ENCODE assay signal across 7 mouse cellular contexts in genomic region chr7:49496766-49497425, GRCm38 (mm10).
DNase-seq lines count a peak whose midpoint lies in the region; ATAC-seq lines count a peak whose summit lies in the region.

No protein-coding gene starts in this region.

- DNase-seq in retina, embryonic 14.5 days (ENCODE audit: low spot score): peak; percentile 24
- DNase-seq in retina, postnatal 1 day: no peak
- DNase-seq in forebrain, embryonic 10.5 days (ENCODE audit: extremely low spot score, low spot score): peak; percentile 30
- DNase-seq in left cerebral cortex, postnatal 10 days (ENCODE audit: extremely low spot score in 1 of 2, low spot score in 2 of 2): no peak

- peaks cover 53% of the 10 kb centered on the region for H3K27me3 ChIP-seq in forebrain, embryonic 10.5 days (ENCODE audit: poor library complexity, severe bottlenecking)
- H3K27me3 ChIP-seq in hindbrain, embryonic 16.5 days (replicated peaks; ENCODE audit: control insufficient read depth, insufficient read depth, low read length): no peaks in the 10 kb centered on the region

- ATAC-seq in hindbrain, embryonic 16.5 days: no peak
- ATAC-seq in megakaryocyte-erythroid progenitor cell, adult 5-6 weeks (replicated peaks; ENCODE audit: low FRiP score, low TSS enrichment, poor library complexity, severe bottlenecking): peak; percentile 53; the same call in 1 of the 2 replicates
- ATAC-seq in inflammation-experienced regulatory T-cells, adult 6 months: no peak

- no peak overlapping the region; the same call in 1 of the 2 replicates for H3K4me3 ChIP-seq in forebrain, embryonic 10.5 days
- no peak overlapping the region for H3K4me3 ChIP-seq in hindbrain, embryonic 16.5 days (ENCODE audit: low read length)

- H3K36me3 ChIP-seq in forebrain, embryonic 10.5 days (replicated peaks): no peaks in the 10 kb centered on the region
- H3K36me3 ChIP-seq in hindbrain, embryonic 16.5 days (ENCODE audit: control insufficient read depth, insufficient read depth, low read length): peaks cover 5% of the 10 kb centered on the region

- peak overlapping the region; percentile 11; the same call in 1 of the 2 replicates for H3K9ac ChIP-seq in hindbrain, embryonic 16.5 days (ENCODE audit: low read depth, low read length)

- H3K27ac ChIP-seq in forebrain, embryonic 10.5 days: peak overlapping the region; percentile 78
- 0 out of 2 replicates have a peak overlapping the region, but pooled peaks have one; percentile 6 for H3K27ac ChIP-seq in hindbrain, embryonic 16.5 days (ENCODE audit: low read depth, low read length)

- no peak overlapping the region for H3K4me2 ChIP-seq in hindbrain, embryonic 16.5 days (ENCODE audit: low read length)

- H3K9me3 ChIP-seq in forebrain, embryonic 10.5 days: 0 out of 2 replicates have a peak, but pooled peaks cover 2% of the 10 kb centered on the region
- H3K9me3 ChIP-seq in hindbrain, embryonic 16.5 days (ENCODE audit: control insufficient read depth, low read length): no peaks in the 10 kb centered on the region

- WGBS in forebrain, embryonic 10.5 days: 31% methylated on average over 13 of the region's 13 CpGs
- WGBS in hindbrain, embryonic 16.5 days: 44% methylated on average over 12 of the region's 13 CpGs

- intact Hi-C loops in left cerebral cortex, postnatal 10 days (cut with DNase I): no loop called here

- peaks cover 28% of the 10 kb centered on the region for H3K4me1 ChIP-seq in forebrain, embryonic 10.5 days
- peaks cover 19% of the 10 kb centered on the region for H3K4me1 ChIP-seq in hindbrain, embryonic 16.5 days (ENCODE audit: control insufficient read depth, insufficient read depth, low read depth, low read length)

Comparison
In these comparisons a context has a peak if more than half of its experiments do, and no peak if none do; other contexts are left out.
1. DNase-seq: peak in retina, embryonic 14.5 days (single experiment) and forebrain, embryonic 10.5 days (single experiment); none in retina, postnatal 1 day (single experiment) and left cerebral cortex, postnatal 10 days (0 of 2).